Mouse (Mus musculus): ENCODE results near the gene Gm13089. TPM values are rescaled to one million over a fixed set of nuclear protein-coding genes. Genes with fewer than 3 reads are reported as not detected.
"Not testable (repeated sequence)": the region's sequence is repeated elsewhere in the genome, so short reads cannot be mapped to it uniquely, and the experiment has no call there.

The Gm13089 gene
- polyA plus RNA-seq (2015; fragmentation: Nextera tagmentation; extraction: Ambion mirVana): not detected in 2 replicates

DNA sequence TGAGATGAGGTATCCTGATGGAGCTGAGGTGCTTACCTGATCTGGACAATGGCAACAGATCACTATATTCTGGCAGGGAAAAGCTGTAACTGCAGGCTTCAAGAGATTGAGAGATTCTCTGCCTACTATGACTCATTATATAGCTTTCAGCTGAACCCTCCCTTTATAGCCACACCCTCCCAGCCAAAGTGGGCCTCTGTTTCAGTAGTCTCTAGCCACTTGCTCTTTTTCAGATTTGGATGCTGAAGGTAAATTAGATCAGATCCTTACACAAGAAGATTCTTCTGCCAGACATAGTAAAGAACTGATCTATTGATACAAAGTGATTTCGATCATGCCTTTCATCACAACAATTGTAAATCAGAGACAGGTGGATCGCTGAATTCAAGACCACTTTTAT lies at the start of gene Gm13089:
TSS of gene Gm13089 (minus strand) at position 101 of the 400 bp plus-strand sequence.
- H3K9ac ChIP-seq (ENCODE audit: low read length): no peak within 1 kb of the TSS
- no peak within 1 kb of the TSS for H3K4me3 ChIP-seq (ENCODE audit: low read length)
- no peaks in the 10 kb centered on the region for H3K4me1 ChIP-seq (ENCODE audit: control insufficient read depth, insufficient read depth, low read length)
- peaks cover 23% of the 10 kb centered on the region for H3K9me3 ChIP-seq (replicated peaks; ENCODE audit: control insufficient read depth, low read length)
- ATAC-seq (replicated peaks; ENCODE audit: extremely low read depth, insufficient read depth, low FRiP score): no peak
- no peak within 1 kb of the TSS for H3K4me2 ChIP-seq (ENCODE audit: low read depth, low read length)
- WGBS: 63% methylated on average over 2 of the region's 2 CpGs
- H3K36me3 ChIP-seq (ENCODE audit: control insufficient read depth, insufficient read depth): no peaks in the 10 kb centered on the region
- H3K27me3 ChIP-seq (ENCODE audit: control insufficient read depth, insufficient read depth, low read length): no peaks in the 10 kb centered on the region
- no peak within 1 kb of the TSS for H3K27ac ChIP-seq (ENCODE audit: low read length)

DNA sequence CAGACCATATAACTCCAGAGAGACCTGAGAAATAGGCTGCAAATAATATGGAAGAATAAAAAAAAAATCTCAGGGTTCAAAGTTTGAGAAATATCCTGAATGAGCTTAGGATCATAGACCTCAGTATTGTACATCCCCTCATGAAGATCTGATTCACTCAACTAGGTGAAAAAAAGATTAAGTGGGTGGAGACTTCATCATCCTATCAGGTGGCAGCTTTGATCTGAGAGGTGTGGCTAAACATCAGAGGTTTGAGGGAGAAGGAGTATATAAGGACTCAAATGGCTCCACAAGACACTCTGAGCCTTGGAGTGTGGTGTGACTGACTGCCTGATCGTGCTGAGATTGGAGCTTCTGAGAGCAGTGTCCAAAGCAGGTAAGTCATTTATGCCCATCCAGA lies 16.6 kb upstream of the Gm13089 start, which contains the start of gene Gm13078:
TSS of gene Gm13078 (plus strand) at position 301 of the 400 bp plus-strand sequence.
- H3K27me3 ChIP-seq (ENCODE audit: control insufficient read depth, insufficient read depth, low read length): no peaks in the 10 kb centered on the region
- no peaks in the 10 kb centered on the region for H3K36me3 ChIP-seq (ENCODE audit: control insufficient read depth, insufficient read depth)
- H3K9ac ChIP-seq (ENCODE audit: low read length): no peak within 1 kb of the TSS
- no peaks in the 10 kb centered on the region for H3K4me1 ChIP-seq (ENCODE audit: control insufficient read depth, insufficient read depth, low read length)
- no peak within 1 kb of the TSS for H3K4me2 ChIP-seq (ENCODE audit: low read depth, low read length)
- no peak within 1 kb of the TSS for H3K4me3 ChIP-seq (ENCODE audit: low read length)
- no peak within 1 kb of the TSS for H3K27ac ChIP-seq (ENCODE audit: low read length)
- WGBS: 76% methylated on average over 1 of the region's 1 CpGs
- ATAC-seq (replicated peaks; ENCODE audit: extremely low read depth, insufficient read depth, low FRiP score): no peak
- H3K9me3 ChIP-seq (replicated peaks; ENCODE audit: control insufficient read depth, low read length): peaks cover 7% of the 10 kb centered on the region

DNA sequence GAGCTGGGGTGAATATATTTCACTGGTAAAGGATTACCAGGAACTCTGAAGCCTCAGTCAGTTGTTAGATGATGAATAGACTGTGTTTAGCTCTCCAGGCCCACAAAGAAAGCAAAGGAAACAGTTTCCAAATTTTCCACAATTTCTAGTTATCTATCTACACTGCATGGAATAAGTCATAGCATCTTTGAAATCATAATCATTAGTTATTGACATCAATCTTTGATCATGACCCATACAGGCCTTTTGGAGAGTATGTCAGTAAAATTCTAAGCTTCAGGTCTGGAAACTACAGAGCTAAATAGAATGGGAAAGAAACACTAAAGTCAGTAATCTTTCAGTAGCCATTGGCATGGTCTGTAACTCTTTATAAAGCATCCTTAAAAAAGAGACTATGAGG lies 45.4 kb downstream of the Gm13089 start, which contains the start of gene Gm13088:
TSS of gene Gm13088 (minus strand) at position 101 of the 400 bp plus-strand sequence.
- H3K36me3 ChIP-seq (ENCODE audit: control insufficient read depth, insufficient read depth); H3K27me3 ChIP-seq (ENCODE audit: control insufficient read depth, insufficient read depth, low read length); ATAC-seq (replicated peaks; ENCODE audit: extremely low read depth, insufficient read depth, low FRiP score); H3K4me1 ChIP-seq (ENCODE audit: control insufficient read depth, insufficient read depth, low read length); H3K4me2 ChIP-seq (ENCODE audit: low read depth, low read length); H3K27ac ChIP-seq (ENCODE audit: low read length); H3K9me3 ChIP-seq (replicated peaks; ENCODE audit: control insufficient read depth, low read length); H3K9ac ChIP-seq (ENCODE audit: low read length); H3K4me3 ChIP-seq (ENCODE audit: low read length): not testable (repeated sequence)

Other genes with a start within 250 kb of the Gm13089 start
- gene Gm13043, start 191.4 kb downstream of the Gm13089 start, polyA plus RNA-seq (2015; fragmentation: Nextera tagmentation; extraction: Ambion mirVana): not detected in 2 replicates
- gene Gm13040, start 166.8 kb downstream of the Gm13089 start, polyA plus RNA-seq (2015; fragmentation: Nextera tagmentation; extraction: Ambion mirVana): not detected in 2 replicates
- not detected in 2 replicates for gene BC080695, start 151.0 kb downstream of the Gm13089 start, polyA plus RNA-seq (2015; fragmentation: Nextera tagmentation; extraction: Ambion mirVana)
- not detected in 2 replicates for gene Gm13057, start 151.0 kb downstream of the Gm13089 start, polyA plus RNA-seq (2015; fragmentation: Nextera tagmentation; extraction: Ambion mirVana)
- not detected in 2 replicates for gene Gm13083, start 87.7 kb downstream of the Gm13089 start, polyA plus RNA-seq (2015; fragmentation: Nextera tagmentation; extraction: Ambion mirVana)
- not detected in 2 replicates for gene Gm13088, start 45.5 kb downstream of the Gm13089 start, polyA plus RNA-seq (2015; fragmentation: Nextera tagmentation; extraction: Ambion mirVana)
- gene Gm13078, start 16.7 kb upstream of the Gm13089 start, polyA plus RNA-seq (2015; fragmentation: Nextera tagmentation; extraction: Ambion mirVana): not detected in 2 replicates
- gene Gm13023, start 86.6 kb upstream of the Gm13089 start, polyA plus RNA-seq (2015; fragmentation: Nextera tagmentation; extraction: Ambion mirVana): not detected in 2 replicates
- gene Gm13084, start 113.4 kb upstream of the Gm13089 start, polyA plus RNA-seq (2015; fragmentation: Nextera tagmentation; extraction: Ambion mirVana): not detected in 2 replicates
- not detected in 2 replicates for gene Gm13103, start 143.8 kb upstream of the Gm13089 start, polyA plus RNA-seq (2015; fragmentation: Nextera tagmentation; extraction: Ambion mirVana)
- not detected in 2 replicates for gene Pramef6, start 197.7 kb upstream of the Gm13089 start, polyA plus RNA-seq (2015; fragmentation: Nextera tagmentation; extraction: Ambion mirVana)
- not detected in 2 replicates for gene Pramef25, start 248.3 kb upstream of the Gm13089 start, polyA plus RNA-seq (2015; fragmentation: Nextera tagmentation; extraction: Ambion mirVana)